Mouse (Mus musculus) spleen, adult 2 months (tissue): ENCODE results near the gene Nkrf.

Experiments used
- CTCF ChIP-seq: fragments of 200-500 bp; IDR thresholded peaks from 2 replicates; pipeline ENCODE4 v1.5.1; 2011; ENCODE audit warnings: mild to moderate bottlenecking, inconsistent platforms; ENCODE audit not compliant: insufficient read depth, insufficient read length, insufficient replicate concordance; ENCODE audit errors: extremely low read depth
- POLR2A ChIP-seq: fragments of 200-500 bp; IDR thresholded peaks from 2 replicates; pipeline ENCODE4 v1.6.1; 2011; ENCODE audit warnings: low read depth, low read length, inconsistent platforms

DNA sequence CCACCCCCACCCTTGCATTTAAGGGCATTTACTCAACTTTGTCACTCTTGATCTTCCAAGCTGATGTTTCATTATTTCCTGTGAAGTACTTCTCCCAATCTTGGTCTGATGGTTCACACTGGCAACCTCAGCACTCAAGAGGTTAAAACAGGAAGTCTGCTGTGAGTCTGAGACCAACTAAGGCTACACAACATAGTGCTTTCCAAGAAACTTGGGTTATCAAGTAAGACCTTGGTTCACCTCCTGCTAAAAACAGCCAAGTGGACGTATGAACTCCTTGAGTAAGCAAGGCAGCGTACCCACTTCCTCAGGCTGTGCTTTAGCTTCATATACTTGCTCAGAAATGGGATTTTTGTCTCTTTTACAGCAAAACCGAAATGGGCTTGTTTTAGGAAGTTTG, 32.3 kb downstream of the Nkrf start:
- TF ChIP-seq CTCF (no peak), POLR2A (no peak)
